Mouse (Mus musculus): ENCODE measurements around the gene Rars2. TPM values are rescaled to one million over a fixed set of nuclear protein-coding genes. Genes with fewer than 3 reads are reported as not detected.

Rars2 gene
- polyA plus RNA-seq, 1 experiment = 10.3 TPM

GRCm38 (mm10) chr4:34686874-34687567 lies 72.3 kb downstream of the Rars2 start, which contains the start of gene Slc35a1:
Gene Slc35a1 (minus strand): TSS chr4:34687438.
- Histone ChIP-seq H3K4me1 (replicated peaks; ENCODE audit: control insufficient read depth, insufficient read depth, low read length) (no peaks in the 10 kb centered on the region), H3K36me3 (ENCODE audit: control insufficient read depth, insufficient read depth, low read length) (0 out of 2 replicates have a peak, but pooled peaks cover 4% of the 10 kb centered on the region), H3K27me3 (ENCODE audit: control insufficient read depth, insufficient read depth, low read length) (no peaks in the 10 kb centered on the region), H3K4me3 (ENCODE audit: control insufficient read depth, insufficient read depth, low read length) (peak within 1 kb of the TSS; percentile 94), H3K27ac (ENCODE audit: control insufficient read depth, insufficient read depth, low read length) (no peak within 1 kb of the TSS)
- 1% methylated on average over 65 of the region's 65 CpGs for WGBS
- peak; percentile 71; the same call in 1 of the 2 replicates for TF ChIP-seq CTCF (IDR thresholded peaks at IDR 0.05; ENCODE audit: borderline replicate concordance, control insufficient read depth, extremely low read depth, insufficient read depth, low read length, poor library complexity)
- peak; percentile 74 for TF ChIP-seq POLR2A (IDR thresholded peaks at IDR 0.05; ENCODE audit: control insufficient read depth, extremely low read depth, insufficient read depth, low read length, poor library complexity)
- peak; percentile 93 for DNase-seq

GRCm38 (mm10) chr4:34688021-34688420 lies 73.3 kb downstream of the Rars2 start:
- TF ChIP-seq POLR2A (IDR thresholded peaks at IDR 0.05; ENCODE audit: control insufficient read depth, extremely low read depth, insufficient read depth, low read length, poor library complexity) = no peak
- TF ChIP-seq CTCF (IDR thresholded peaks at IDR 0.05; ENCODE audit: borderline replicate concordance, control insufficient read depth, extremely low read depth, insufficient read depth, low read length, poor library complexity) = no peak
- no peak for DNase-seq
- Histone ChIP-seq H3K27me3 (ENCODE audit: control insufficient read depth, insufficient read depth, low read length) (no peaks in the 10 kb centered on the region), H3K27ac (ENCODE audit: control insufficient read depth, insufficient read depth, low read length) (no peak overlapping the region), H3K4me3 (ENCODE audit: control insufficient read depth, insufficient read depth, low read length) (no peak overlapping the region), H3K4me1 (replicated peaks; ENCODE audit: control insufficient read depth, insufficient read depth, low read length) (no peaks in the 10 kb centered on the region), H3K36me3 (ENCODE audit: control insufficient read depth, insufficient read depth, low read length) (no peaks in the 10 kb centered on the region)
- 92% methylated on average over 3 of the region's 3 CpGs for WGBS

GRCm38 (mm10) chr4:34701528-34701927 lies 86.8 kb downstream of the Rars2 start:
- Histone ChIP-seq H3K4me1 (replicated peaks; ENCODE audit: control insufficient read depth, insufficient read depth, low read length) (no peaks in the 10 kb centered on the region), H3K27me3 (ENCODE audit: control insufficient read depth, insufficient read depth, low read length) (no peaks in the 10 kb centered on the region), H3K4me3 (ENCODE audit: control insufficient read depth, insufficient read depth, low read length) (no peak overlapping the region), H3K36me3 (ENCODE audit: control insufficient read depth, insufficient read depth, low read length) (no peaks in the 10 kb centered on the region), H3K27ac (ENCODE audit: control insufficient read depth, insufficient read depth, low read length) (no peak overlapping the region)
- 72% methylated on average over 5 of the region's 5 CpGs for WGBS
- TF ChIP-seq CTCF (IDR thresholded peaks at IDR 0.05; ENCODE audit: borderline replicate concordance, control insufficient read depth, extremely low read depth, insufficient read depth, low read length, poor library complexity) = peak; percentile 71; the same call in 1 of the 2 replicates
- no peak for TF ChIP-seq POLR2A (IDR thresholded peaks at IDR 0.05; ENCODE audit: control insufficient read depth, extremely low read depth, insufficient read depth, low read length, poor library complexity)
- DNase-seq = peak; percentile 71

- Histone ChIP-seq H3K4me3 (ENCODE audit: control insufficient read depth, insufficient read depth, low read length) (no peak overlapping the region), H3K4me1 (replicated peaks; ENCODE audit: control insufficient read depth, insufficient read depth, low read length) (no peaks in the 10 kb centered on the region), H3K36me3 (ENCODE audit: control insufficient read depth, insufficient read depth, low read length) (no peaks in the 10 kb centered on the region), H3K27ac (ENCODE audit: control insufficient read depth, insufficient read depth, low read length) (no peak overlapping the region), H3K27me3 (ENCODE audit: control insufficient read depth, insufficient read depth, low read length) (no peaks in the 10 kb centered on the region)
- WGBS = 99% methylated on average over 11 of the region's 11 CpGs
- TF ChIP-seq CTCF (IDR thresholded peaks at IDR 0.05; ENCODE audit: borderline replicate concordance, control insufficient read depth, extremely low read depth, insufficient read depth, low read length, poor library complexity) (no peak), POLR2A (IDR thresholded peaks at IDR 0.05; ENCODE audit: control insufficient read depth, extremely low read depth, insufficient read depth, low read length, poor library complexity) (no peak)
- no peak for DNase-seq
Observed at GRCm38 (mm10) chr4:34702231-34702630, 87.5 kb downstream of the Rars2 start.

GRCm38 (mm10) chr4:34703029-34703428 lies 88.3 kb downstream of the Rars2 start:
- DNase-seq = no peak
- Histone ChIP-seq H3K27me3 (ENCODE audit: control insufficient read depth, insufficient read depth, low read length) (no peaks in the 10 kb centered on the region), H3K4me1 (replicated peaks; ENCODE audit: control insufficient read depth, insufficient read depth, low read length) (no peaks in the 10 kb centered on the region), H3K27ac (ENCODE audit: control insufficient read depth, insufficient read depth, low read length) (no peak overlapping the region), H3K4me3 (ENCODE audit: control insufficient read depth, insufficient read depth, low read length) (no peak overlapping the region), H3K36me3 (ENCODE audit: control insufficient read depth, insufficient read depth, low read length) (no peaks in the 10 kb centered on the region)
- TF ChIP-seq POLR2A (IDR thresholded peaks at IDR 0.05; ENCODE audit: control insufficient read depth, extremely low read depth, insufficient read depth, low read length, poor library complexity) (no peak), CTCF (IDR thresholded peaks at IDR 0.05; ENCODE audit: borderline replicate concordance, control insufficient read depth, extremely low read depth, insufficient read depth, low read length, poor library complexity) (no peak)
- 66% methylated on average over 4 of the region's 4 CpGs for WGBS

- Histone ChIP-seq H3K4me1 (replicated peaks; ENCODE audit: control insufficient read depth, insufficient read depth, low read length) (no peaks in the 10 kb centered on the region), H3K4me3 (ENCODE audit: control insufficient read depth, insufficient read depth, low read length) (no peak overlapping the region), H3K27me3 (ENCODE audit: control insufficient read depth, insufficient read depth, low read length) (no peaks in the 10 kb centered on the region), H3K36me3 (ENCODE audit: control insufficient read depth, insufficient read depth, low read length) (no peaks in the 10 kb centered on the region), H3K27ac (ENCODE audit: control insufficient read depth, insufficient read depth, low read length) (no peak overlapping the region)
- DNase-seq = no peak
- TF ChIP-seq CTCF (IDR thresholded peaks at IDR 0.05; ENCODE audit: borderline replicate concordance, control insufficient read depth, extremely low read depth, insufficient read depth, low read length, poor library complexity) (no peak), POLR2A (IDR thresholded peaks at IDR 0.05; ENCODE audit: control insufficient read depth, extremely low read depth, insufficient read depth, low read length, poor library complexity) (no peak)
- WGBS = 92% methylated on average over 3 of the region's 3 CpGs
Observed at GRCm38 (mm10) chr4:34707248-34707647, 92.5 kb downstream of the Rars2 start.

Measured in thymus, adult 2 months (tissue).